Mouse (Mus musculus) natural killer cell, adult 2 months (primary cell): ENCODE results near the gene Zdhhc25.

Experiments
- DNase-seq, 2 experiments: peaks; one replicate each; pipeline ENCODE4 v3.0.0; 2022; ENCODE audit warnings: low spot score in 2 of 2

The Zdhhc25 gene

DNA sequence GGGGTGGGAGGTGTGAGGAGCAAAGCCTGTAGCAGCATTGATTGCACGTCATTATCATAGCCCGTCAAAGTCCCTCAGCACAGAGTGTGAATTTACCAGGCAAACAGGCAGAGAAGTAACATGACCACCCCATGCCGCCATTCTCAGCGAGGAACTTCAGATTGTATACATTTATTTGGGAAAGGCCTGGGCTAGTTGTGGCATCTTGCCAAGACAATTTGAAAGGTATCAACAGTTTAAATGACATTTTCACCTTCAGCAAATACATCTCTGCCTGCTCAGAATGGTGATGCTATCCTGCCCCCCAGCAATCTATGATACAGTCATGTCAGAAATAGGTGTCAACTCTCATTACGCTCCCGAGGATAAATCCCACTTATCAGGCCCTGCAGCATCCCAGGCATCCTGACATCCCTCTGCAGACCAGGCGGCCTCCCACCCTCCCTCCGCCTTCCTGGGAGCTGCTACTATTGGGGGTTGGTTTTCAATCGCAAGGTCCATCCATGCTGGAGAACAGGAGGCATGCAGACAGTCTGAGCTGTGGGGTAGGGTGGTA is 28.8 kb downstream of the Zdhhc25 start:
- no peak for DNase-seq

DNA sequence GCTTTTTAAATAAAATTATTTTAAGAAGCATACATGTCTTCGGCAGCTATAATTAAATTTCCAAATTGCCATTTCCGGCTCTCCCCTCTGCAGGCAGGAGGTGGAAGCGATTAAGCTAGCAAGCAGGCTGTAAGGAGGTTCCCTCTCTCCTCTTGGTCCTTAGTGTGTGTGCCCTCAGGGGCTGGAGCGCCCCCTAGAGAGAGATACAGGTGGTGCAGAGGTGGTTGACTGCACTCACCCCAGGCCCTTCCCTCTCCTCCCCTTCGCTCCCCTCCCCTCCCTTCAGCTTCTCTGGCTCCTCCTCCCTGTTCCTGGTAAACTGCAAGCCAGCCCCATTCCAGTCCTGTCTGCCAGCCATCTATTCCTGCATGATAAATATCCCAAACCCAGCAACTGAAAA is 35.1 kb downstream of the Zdhhc25 start:
- DNase-seq: no peak

DNA sequence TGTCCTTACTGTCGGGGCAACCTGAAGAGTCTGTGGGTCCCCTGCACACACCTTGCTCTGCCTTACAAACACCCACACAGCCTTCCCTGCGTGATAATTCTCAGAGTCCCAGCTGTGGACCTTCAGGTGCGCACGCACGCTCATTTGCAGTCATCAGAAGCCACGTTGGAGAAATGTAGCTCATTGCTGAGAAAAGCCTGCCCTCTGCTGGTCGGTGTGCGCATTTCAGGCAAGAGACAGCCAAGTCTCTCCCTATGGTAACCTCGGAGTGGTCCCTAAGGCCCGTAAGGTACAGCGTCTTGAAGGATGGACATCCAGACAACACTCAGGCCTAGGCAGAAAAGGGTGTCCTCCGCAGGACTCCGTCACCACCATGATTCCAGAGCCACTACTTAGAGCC is 50.9 kb downstream of the Zdhhc25 start:
- DNase-seq: peak; percentile 3 to 20
